Mouse (Mus musculus) lung, embryonic 14.5 days (tissue): ENCODE results near the gene Them7. TPM values are rescaled to one million over a fixed set of nuclear protein-coding genes. Genes with fewer than 3 reads are reported as not detected.
A peak's percentile ranks its signal among the peaks of the same experiment; 100 is the strongest.

Source experiments
- ATAC-seq: fragments of 200-750 bp; cut with Nextera tagmentation; 2 replicates; pipeline ENCODE4 v1.8.0; 2017; ENCODE audit warnings: mild to moderate bottlenecking, moderate TSS enrichment, moderate library complexity; ENCODE audit not compliant: insufficient read depth
- DNase-seq: peaks from one replicate; pipeline ENCODE4 v3.0.0-alpha.2; 2015
- H3K27ac ChIP-seq: fragments of 300-500 bp; sonication (generic); 2 replicates; pipeline ENCODE4 v1.5.1; 2014; ENCODE audit warnings: low read depth, mild to moderate bottlenecking, moderate library complexity
- H3K27me3 ChIP-seq: fragments of 300-500 bp; sonication (generic); 2 replicates; pipeline ENCODE4 v1.6.1; 2014; ENCODE audit warnings: low read length, control low read depth; ENCODE audit not compliant: insufficient read depth
- H3K36me3 ChIP-seq: fragments of 300-500 bp; sonication (generic); 2 replicates; pipeline ENCODE4 v1.6.1; 2014; ENCODE audit warnings: control low read depth; ENCODE audit not compliant: insufficient read depth
- H3K4me1 ChIP-seq: fragments of 300-500 bp; sonication (generic); 2 replicates; pipeline ENCODE4 v1.6.1; 2014; ENCODE audit warnings: antibody characterized with exemption, control low read depth; ENCODE audit not compliant: insufficient read depth
- H3K4me2 ChIP-seq: fragments of 300-500 bp; sonication (generic); 2 replicates; pipeline ENCODE4 v1.6.1; 2014; ENCODE audit warnings: mild to moderate bottlenecking
- H3K4me3 ChIP-seq: fragments of 300-500 bp; sonication (generic); 2 replicates; pipeline ENCODE4 v1.5.1; 2014; ENCODE audit warnings: low read depth, low read length
- H3K9ac ChIP-seq: fragments of 300-500 bp; sonication (generic); 2 replicates; pipeline ENCODE4 v1.6.1; 2014
- H3K9me3 ChIP-seq: fragments of 300-500 bp; sonication (generic); 2 replicates; pipeline ENCODE4 v1.6.1; 2016; ENCODE audit warnings: low read depth, low read length, control low read depth
- CTCF ChIP-seq: IDR thresholded peaks from 2 replicates; pipeline ENCODE4 v1.5.1; 2016; ENCODE audit warnings: antibody characterized with exemption, low read depth
- WGBS: fragments of 180-500 bp; shearing (Covaris S2); extraction: QIAGEN DNeasy Blood & Tissue Kit; methylation state at CpG from one replicate; pipeline ENCODE4 v1.1.7; 2014; 5-methylcytosine and 5-hydroxymethylcytosine counted together
- polyA plus RNA-seq: library from polyadenylated mRNA; unstranded; fragments of >200 nt; fragmentation: Nextera tagmentation; extraction: Ambion mirVana; gene quantifications from 2 replicates; pipeline ENCODE4 v1.2.1, GENCODE M21; 2014

The Them7 gene
- polyA plus RNA-seq, 1 experiment from 2014 or later: 0.18 TPM

DNA sequence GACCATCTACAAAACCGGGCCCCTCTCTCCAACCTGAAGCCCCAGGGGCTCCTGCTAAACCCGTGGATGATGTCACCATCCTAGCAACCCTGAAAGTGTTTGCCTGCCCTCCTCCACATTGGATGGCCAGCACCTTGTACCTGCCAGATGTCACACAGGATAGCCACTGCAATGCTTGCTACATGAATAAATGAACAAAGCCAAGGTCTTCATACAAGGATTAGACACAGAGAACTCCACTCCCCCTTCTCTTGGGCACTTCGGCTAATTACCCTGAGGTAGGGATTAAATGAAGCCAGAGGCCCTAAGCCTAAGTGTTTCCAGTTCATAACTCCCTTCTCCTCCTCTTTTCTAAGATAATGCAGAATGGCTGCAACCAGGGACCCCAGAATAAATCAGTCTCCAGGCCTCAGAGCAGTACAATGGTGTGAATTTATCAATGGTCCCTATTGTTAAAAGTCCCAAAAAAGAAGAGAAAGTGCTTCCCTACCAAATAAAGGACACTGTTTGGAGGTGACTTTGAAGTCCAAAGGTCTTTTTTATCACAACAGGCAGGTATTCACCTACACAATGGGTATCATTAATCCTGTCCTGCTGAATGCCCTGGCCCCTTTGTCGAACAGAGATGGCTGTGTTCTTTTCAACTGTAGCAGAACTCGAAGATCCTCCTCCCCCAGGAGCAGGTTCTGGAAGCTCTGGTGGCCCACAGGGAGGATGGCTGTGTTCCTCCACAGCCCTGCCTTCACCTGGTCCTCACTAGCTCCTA is 173.5 kb downstream of the Them7 start:
- DNase-seq (no peak), ATAC-seq (no peak)
- Histone ChIP-seq H3K27ac (no peak overlapping the region), H3K4me3 (peak overlapping the region; percentile 83), H3K4me2 (peak overlapping the region; percentile 65), H3K9me3 (no peaks in the 10 kb centered on the region), H3K36me3 (peaks cover 27% of the 10 kb centered on the region), H3K9ac (peak overlapping the region; percentile 96), H3K4me1 (peaks cover 19% of the 10 kb centered on the region), H3K27me3 (no peaks in the 10 kb centered on the region)
- WGBS: 40% methylated on average over 5 of the region's 5 CpGs
- TF ChIP-seq CTCF: no peak

- WGBS: under 1% methylated on average over 31 of the region's 31 CpGs
- Histone ChIP-seq H3K27ac (peak overlapping the region; percentile 95), H3K27me3 (no peaks in the 10 kb centered on the region), H3K36me3 (peaks cover 16% of the 10 kb centered on the region), H3K4me1 (peaks cover 19% of the 10 kb centered on the region), H3K4me3 (peak overlapping the region; percentile 83), H3K9me3 (no peaks in the 10 kb centered on the region), H3K9ac (peak overlapping the region; percentile 96), H3K4me2 (peak overlapping the region; percentile 65)
- DNase-seq: peak; percentile 75
- ATAC-seq: peak; percentile 52
- TF ChIP-seq CTCF: no peak
These were observed 174.5 kb downstream of the Them7 start for GRCm38 (mm10) chr2:105398636-105399084.

- DNase-seq: peak; percentile 95
- H3K9ac ChIP-seq: peak within 1 kb of the TSS; percentile 96
- H3K27ac ChIP-seq: peak within 1 kb of the TSS; percentile 95
- peaks cover 19% of the 10 kb centered on the region for H3K4me1 ChIP-seq
- no peak for TF ChIP-seq CTCF
- H3K4me3 ChIP-seq: peak within 1 kb of the TSS; percentile 83
- ATAC-seq: peak; percentile 98
- no peaks in the 10 kb centered on the region for H3K9me3 ChIP-seq
- peak within 1 kb of the TSS; percentile 65 for H3K4me2 ChIP-seq
- peaks cover 10% of the 10 kb centered on the region for H3K36me3 ChIP-seq
- under 1% methylated on average over 56 of the region's 57 CpGs for WGBS
- no peaks in the 10 kb centered on the region for H3K27me3 ChIP-seq
These were observed 175.2 kb downstream of the Them7 start, which contains the start of gene Rcn1 for GRCm38 (mm10) chr2:105399085-105399891. Gene Rcn1 (minus strand): TSS chr2:105399319.

GRCm38 (mm10) chr2:105400558-105400957 is 176.4 kb downstream of the Them7 start:
- Histone ChIP-seq H3K4me3 (no peak overlapping the region), H3K4me1 (peaks cover 19% of the 10 kb centered on the region), H3K4me2 (no peak overlapping the region), H3K36me3 (0 out of 2 replicates have a peak, but pooled peaks cover 3% of the 10 kb centered on the region), H3K9ac (no peak overlapping the region), H3K27me3 (no peaks in the 10 kb centered on the region), H3K9me3 (no peaks in the 10 kb centered on the region), H3K27ac (no peak overlapping the region)
- ATAC-seq (no peak), DNase-seq (no peak)
- 87% methylated on average over 4 of the region's 4 CpGs for WGBS
- no peak for TF ChIP-seq CTCF

DNA sequence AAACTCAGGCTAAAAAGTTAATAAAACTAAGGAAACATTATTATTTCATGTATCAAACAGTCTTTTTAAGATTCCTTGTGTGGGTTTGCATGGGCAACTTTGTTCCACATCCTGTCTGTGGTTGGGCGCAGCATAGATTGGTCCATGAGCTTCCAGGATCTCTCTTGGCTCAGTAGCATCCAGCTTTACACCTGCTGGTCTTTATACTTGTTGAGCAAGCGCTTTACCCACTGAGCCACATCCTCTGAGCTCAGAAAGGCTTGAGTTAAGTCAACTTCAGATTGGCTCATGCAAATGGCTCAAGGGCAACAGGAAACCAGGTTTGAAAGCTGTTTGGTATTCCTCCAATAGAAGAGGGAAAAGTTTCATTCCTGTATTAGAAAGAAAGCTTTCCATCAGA is 178.1 kb downstream of the Them7 start:
- no peak for TF ChIP-seq CTCF
- H3K4me2 ChIP-seq: no peak overlapping the region
- no peaks in the 10 kb centered on the region for H3K9me3 ChIP-seq
- no peak for DNase-seq
- WGBS: 84% methylated on average over 2 of the region's 2 CpGs
- H3K27me3 ChIP-seq: no peaks in the 10 kb centered on the region
- no peak for ATAC-seq
- no peaks in the 10 kb centered on the region for H3K36me3 ChIP-seq
- no peak overlapping the region for H3K27ac ChIP-seq
- H3K4me1 ChIP-seq: peaks cover 9% of the 10 kb centered on the region
- H3K4me3 ChIP-seq: no peak overlapping the region
- no peak overlapping the region for H3K9ac ChIP-seq

GRCm38 (mm10) chr2:105408511-105408910 is 184.4 kb downstream of the Them7 start:
- no peak overlapping the region for H3K4me3 ChIP-seq
- no peaks in the 10 kb centered on the region for H3K27me3 ChIP-seq
- H3K27ac ChIP-seq: no peak overlapping the region
- ATAC-seq (peak; percentile 65; the same call in 1 of the 2 replicates), DNase-seq (peak; percentile 45)
- WGBS: 55% methylated on average over 4 of the region's 4 CpGs
- no peak overlapping the region for H3K4me2 ChIP-seq
- no peaks in the 10 kb centered on the region for H3K36me3 ChIP-seq
- no peak for TF ChIP-seq CTCF
- no peaks in the 10 kb centered on the region for H3K9me3 ChIP-seq
- no peaks in the 10 kb centered on the region for H3K4me1 ChIP-seq
- no peak overlapping the region for H3K9ac ChIP-seq

DNA sequence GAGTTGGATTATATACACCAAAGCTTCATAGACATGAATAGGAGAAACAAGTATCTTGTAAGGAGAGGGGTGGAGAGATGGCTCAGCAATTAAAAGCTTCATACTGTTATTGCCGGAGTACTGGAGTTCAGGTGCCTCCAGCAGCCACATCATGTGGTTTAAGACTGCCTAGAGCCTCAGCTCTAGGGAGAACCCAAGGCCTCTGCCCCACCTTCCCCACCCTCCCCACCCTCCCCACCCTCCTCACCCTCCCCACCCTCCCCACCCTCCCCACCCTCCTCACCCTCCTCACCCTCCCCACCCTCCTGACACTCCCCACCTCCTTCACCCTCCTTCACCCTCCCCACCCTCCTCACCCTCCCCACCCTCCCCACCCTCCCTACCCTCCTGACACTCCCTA is 185.1 kb downstream of the Them7 start:
- DNase-seq (no peak), ATAC-seq (no peak)
- Histone ChIP-seq H3K9me3 (no peaks in the 10 kb centered on the region), H3K36me3 (no peaks in the 10 kb centered on the region), H3K27me3 (no peaks in the 10 kb centered on the region), H3K4me3 (no peak overlapping the region), H3K4me1 (no peaks in the 10 kb centered on the region), H3K27ac (no peak overlapping the region), H3K9ac (no peak overlapping the region), H3K4me2 (no peak overlapping the region)
- TF ChIP-seq CTCF: no peak
- WGBS: 96% methylated on average over 1 of the region's 1 CpGs
